Comparison of ENCODE assay signal across 17 mouse cellular contexts in genomic region chr19:23806796-23807195, GRCm38 (mm10). TPM values are rescaled to one million over a fixed set of nuclear protein-coding genes. Genes with fewer than 3 reads are reported as not detected.
A peak's percentile ranks its signal among the peaks of the same experiment; 100 is the strongest.
DNase-seq lines count a peak whose midpoint lies in the region; ATAC-seq and TF ChIP-seq lines count a peak whose summit lies in the region.
"Had no signal": no experiment of that assay in that cellular context is flagged by ENCODE, and none has a peak within 500 bp of the region (broad histone marks: within the 10 kb centered on the region; RNA-seq: fewer than 3 reads in every experiment).

No protein-coding gene starts in this region.

- TF ChIP-seq CTCF in lung, embryonic 14.5 days (IDR thresholded peaks at IDR 0.05; ENCODE audit: low read depth): no peak

- no peaks in the 10 kb centered on the region for H3K27me3 ChIP-seq in forebrain, embryonic 16.5 days (replicated peaks; ENCODE audit: control insufficient read depth, insufficient read depth, low read length)
- no peaks in the 10 kb centered on the region for H3K27me3 ChIP-seq in forebrain, embryonic 10.5 days (ENCODE audit: poor library complexity, severe bottlenecking)
- no peaks in the 10 kb centered on the region for H3K27me3 ChIP-seq in heart, embryonic 12.5 days (replicated peaks)
- no peaks in the 10 kb centered on the region for H3K27me3 ChIP-seq in kidney, embryonic 15.5 days
- H3K27me3 ChIP-seq in lung, embryonic 14.5 days (ENCODE audit: insufficient read depth, low read length): no peaks in the 10 kb centered on the region
- H3K27me3 ChIP-seq: forebrain, embryonic 15.5 days had no signal

- no peak for DNase-seq in forebrain, embryonic 10.5 days (ENCODE audit: extremely low spot score, low spot score)
- DNase-seq in heart, adult 11 months: peak; percentile 71
- DNase-seq in kidney, adult 8-10 months: no peak
- DNase-seq in lung, embryonic 14.5 days: peak; percentile 3
- no peak for DNase-seq in lung, postnatal 25 days (ENCODE audit: low spot score)
- DNase-seq: cerebellum, adult 11-12 months; cerebellum, adult 9-10 months; cerebellum, postnatal 25 days; gastrocnemius, postnatal 10 days; heart, postnatal 36 days; kidney, adult 11 months had no signal

- peaks cover 4% of the 10 kb centered on the region for H3K4me1 ChIP-seq in forebrain, embryonic 16.5 days (replicated peaks; ENCODE audit: control insufficient read depth, insufficient read depth, low read length)
- H3K4me1 ChIP-seq in forebrain, embryonic 10.5 days: peaks cover 12% of the 10 kb centered on the region
- peaks cover 23% of the 10 kb centered on the region for H3K4me1 ChIP-seq in heart, embryonic 12.5 days (replicated peaks)
- peaks cover 26% of the 10 kb centered on the region; the same call in 1 of the 2 replicates for H3K4me1 ChIP-seq in kidney, embryonic 15.5 days
- no peaks in the 10 kb centered on the region for H3K4me1 ChIP-seq in lung, embryonic 14.5 days (ENCODE audit: insufficient read depth)

- H3K4me3 ChIP-seq in forebrain, embryonic 16.5 days (replicated peaks; ENCODE audit: low read length): no peak overlapping the region
- no peak overlapping the region for H3K4me3 ChIP-seq in forebrain, embryonic 10.5 days
- H3K4me3 ChIP-seq in heart, embryonic 12.5 days: no peak overlapping the region
- no peak overlapping the region for H3K4me3 ChIP-seq in kidney, embryonic 15.5 days (replicated peaks)
- H3K4me3 ChIP-seq in lung, embryonic 14.5 days (ENCODE audit: low read depth, low read length): no peak overlapping the region
- H3K4me3 ChIP-seq: forebrain, embryonic 15.5 days had no signal

- ATAC-seq in forebrain, embryonic 16.5 days: peak; percentile 44; the same call in 1 of the 2 replicates
- no peak for ATAC-seq in heart, embryonic 12.5 days (ENCODE audit: insufficient number of reproducible peaks, low FRiP score)
- ATAC-seq in kidney, embryonic 15.5 days (replicated peaks; ENCODE audit: low FRiP score): 0 out of 2 replicates have a peak, but pooled peaks have one; percentile 63
- no peak for ATAC-seq in lung, embryonic 14.5 days (ENCODE audit: insufficient read depth)
- ATAC-seq: forebrain, embryonic 15.5 days; hindbrain, embryonic 16.5 days had no signal

- no peaks in the 10 kb centered on the region for H3K9me3 ChIP-seq in forebrain, embryonic 16.5 days (ENCODE audit: control insufficient read depth, low read length)
- no peaks in the 10 kb centered on the region for H3K9me3 ChIP-seq in forebrain, embryonic 10.5 days
- H3K9me3 ChIP-seq in heart, embryonic 12.5 days (replicated peaks): no peaks in the 10 kb centered on the region
- no peaks in the 10 kb centered on the region for H3K9me3 ChIP-seq in kidney, embryonic 15.5 days (replicated peaks)
- H3K9me3 ChIP-seq in lung, embryonic 14.5 days (ENCODE audit: low read depth, low read length): no peaks in the 10 kb centered on the region
- H3K9me3 ChIP-seq: forebrain, embryonic 15.5 days had no signal

- no peaks in the 10 kb centered on the region for H3K36me3 ChIP-seq in forebrain, embryonic 16.5 days (ENCODE audit: control insufficient read depth, insufficient read depth)
- no peaks in the 10 kb centered on the region for H3K36me3 ChIP-seq in forebrain, embryonic 10.5 days (replicated peaks)
- no peaks in the 10 kb centered on the region for H3K36me3 ChIP-seq in heart, embryonic 12.5 days
- no peaks in the 10 kb centered on the region for H3K36me3 ChIP-seq in kidney, embryonic 15.5 days
- no peaks in the 10 kb centered on the region for H3K36me3 ChIP-seq in lung, embryonic 14.5 days (ENCODE audit: insufficient read depth)
- H3K36me3 ChIP-seq: forebrain, embryonic 15.5 days had no signal

- H3K4me2 ChIP-seq in forebrain, embryonic 16.5 days (ENCODE audit: low read length): no peak overlapping the region
- no peak overlapping the region for H3K4me2 ChIP-seq in heart, embryonic 12.5 days
- H3K4me2 ChIP-seq in kidney, embryonic 15.5 days: no peak overlapping the region
- no peak overlapping the region for H3K4me2 ChIP-seq in lung, embryonic 14.5 days
- H3K4me2 ChIP-seq: forebrain, embryonic 15.5 days; heart, embryonic 11.5 days had no signal

- H3K27ac ChIP-seq in forebrain, embryonic 16.5 days (ENCODE audit: low read length): no peak overlapping the region
- H3K27ac ChIP-seq in forebrain, embryonic 10.5 days: no peak overlapping the region
- H3K27ac ChIP-seq in heart, embryonic 12.5 days (ENCODE audit: poor library complexity, severe bottlenecking): no peak overlapping the region
- H3K27ac ChIP-seq in kidney, embryonic 15.5 days: peak overlapping the region; percentile 72
- no peak overlapping the region for H3K27ac ChIP-seq in lung, embryonic 14.5 days (ENCODE audit: low read depth)
- H3K27ac ChIP-seq: forebrain, embryonic 15.5 days had no signal

- no peak overlapping the region for H3K9ac ChIP-seq in forebrain, embryonic 16.5 days (replicated peaks; ENCODE audit: low read depth, low read length)
- H3K9ac ChIP-seq in heart, embryonic 12.5 days: no peak overlapping the region
- no peak overlapping the region for H3K9ac ChIP-seq in kidney, embryonic 15.5 days
- H3K9ac ChIP-seq in lung, embryonic 14.5 days: no peak overlapping the region
- H3K9ac ChIP-seq: forebrain, embryonic 15.5 days had no signal

- WGBS in forebrain, embryonic 16.5 days: 36% methylated on average over 6 of the region's 6 CpGs
- WGBS in forebrain, embryonic 10.5 days: 64% methylated on average over 6 of the region's 6 CpGs
- 36% methylated on average over 6 of the region's 6 CpGs for WGBS in heart, embryonic 12.5 days
- WGBS in kidney, embryonic 15.5 days: 33% methylated on average over 6 of the region's 6 CpGs
- 38% methylated on average over 6 of the region's 6 CpGs for WGBS in lung, embryonic 14.5 days

RNA-seq across cellular contexts. Expression of gene Apba1, which starts 48.1 kb away (rescaled TPM):
- 5.5 and 6.6 TPM in 2 replicates for polyA plus RNA-seq in forebrain, embryonic 16.5 days (2015; fragmentation: Nextera tagmentation; extraction: Ambion mirVana)
- polyA plus RNA-seq in forebrain, embryonic 10.5 days (2016; fragmentation: Nextera tagmentation; extraction: Ambion mirVana): 0.18 and 0.31 TPM in 2 replicates
- 0.49 and 0.51 TPM in 2 replicates for polyA plus RNA-seq in heart, embryonic 12.5 days (2016; fragmentation: Nextera tagmentation; extraction: Ambion mirVana)
- 0.91 and 0.92 TPM in 2 replicates for polyA plus RNA-seq in kidney, embryonic 15.5 days (2015; fragmentation: Nextera tagmentation; extraction: Ambion mirVana)
- polyA plus RNA-seq in lung, embryonic 14.5 days (2014; fragmentation: Nextera tagmentation; extraction: Ambion mirVana): 0.19 and 0.25 TPM in 2 replicates

Comparison
In these comparisons a context has a peak if more than half of its experiments do, and no peak if none do; other contexts are left out.
1. DNase-seq: peak in heart, adult 11 months (single experiment) and lung, embryonic 14.5 days (single experiment); none in forebrain, embryonic 10.5 days (single experiment), kidney, adult 8-10 months (0 of 2) and lung, postnatal 25 days (single experiment).
2. ATAC-seq: peak in forebrain, embryonic 16.5 days (single experiment) and kidney, embryonic 15.5 days (single experiment); none in heart, embryonic 12.5 days (single experiment) and lung, embryonic 14.5 days (single experiment).